Mouse (Mus musculus) heart, postnatal 0 days (tissue): ENCODE results near the gene Prkd1.

ENCODE experiments used
- CTCF ChIP-seq: IDR thresholded peaks from 2 replicates; pipeline ENCODE4 v1.5.1; 2016; ENCODE audit warnings: antibody characterized with exemption, control low read depth, low read depth
- EP300 ChIP-seq: IDR thresholded peaks from 2 replicates; pipeline ENCODE4 v1.6.1; 2016; ENCODE audit warnings: antibody characterized with exemption, low read depth

DNA sequence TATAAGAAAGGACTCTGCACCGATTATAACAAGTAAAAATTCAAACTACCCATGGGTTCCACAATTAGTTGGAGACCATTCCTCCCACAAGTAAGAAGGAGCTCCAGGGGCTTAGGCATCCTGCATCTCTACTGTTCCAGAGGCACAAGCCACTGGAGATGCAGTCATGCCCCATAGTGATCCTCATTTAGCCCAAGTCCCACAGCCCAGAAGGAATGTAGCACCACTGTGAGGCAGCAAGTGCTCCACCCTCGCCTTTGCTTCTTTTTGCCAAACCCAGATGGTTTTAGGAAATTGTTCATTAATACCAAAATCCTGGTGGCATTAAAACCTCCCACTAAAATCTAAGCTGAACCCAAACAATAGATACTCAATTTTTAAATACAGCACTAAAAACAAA, 111.1 kb downstream of the Prkd1 start:
- no peak for TF ChIP-seq CTCF
- no peak for TF ChIP-seq EP300
